Mouse (Mus musculus) C2C12 (cell line): ENCODE data around the gene Rftn1.

Experiments used
- CEBPB ChIP-seq: IDR thresholded peaks from one replicate; pipeline ENCODE4 v1.6.1; 2011; ENCODE audit warnings: low read depth, mild to moderate bottlenecking, control low read depth, moderate library complexity
- CTCF ChIP-seq: IDR thresholded peaks from one replicate; pipeline ENCODE4 v1.5.1; 2011; ENCODE audit not compliant: control insufficient read depth, insufficient read depth, insufficient read length
- FOSL1 ChIP-seq: IDR thresholded peaks from one replicate; pipeline ENCODE4 v1.8.0; 2011; ENCODE audit warnings: mild to moderate bottlenecking, low read length; ENCODE audit not compliant: poor library complexity, insufficient read depth, severe bottlenecking
- MAX ChIP-seq: IDR thresholded peaks from one replicate; pipeline ENCODE4 v1.6.1; 2011; ENCODE audit warnings: mild to moderate bottlenecking, control low read depth

DNA sequence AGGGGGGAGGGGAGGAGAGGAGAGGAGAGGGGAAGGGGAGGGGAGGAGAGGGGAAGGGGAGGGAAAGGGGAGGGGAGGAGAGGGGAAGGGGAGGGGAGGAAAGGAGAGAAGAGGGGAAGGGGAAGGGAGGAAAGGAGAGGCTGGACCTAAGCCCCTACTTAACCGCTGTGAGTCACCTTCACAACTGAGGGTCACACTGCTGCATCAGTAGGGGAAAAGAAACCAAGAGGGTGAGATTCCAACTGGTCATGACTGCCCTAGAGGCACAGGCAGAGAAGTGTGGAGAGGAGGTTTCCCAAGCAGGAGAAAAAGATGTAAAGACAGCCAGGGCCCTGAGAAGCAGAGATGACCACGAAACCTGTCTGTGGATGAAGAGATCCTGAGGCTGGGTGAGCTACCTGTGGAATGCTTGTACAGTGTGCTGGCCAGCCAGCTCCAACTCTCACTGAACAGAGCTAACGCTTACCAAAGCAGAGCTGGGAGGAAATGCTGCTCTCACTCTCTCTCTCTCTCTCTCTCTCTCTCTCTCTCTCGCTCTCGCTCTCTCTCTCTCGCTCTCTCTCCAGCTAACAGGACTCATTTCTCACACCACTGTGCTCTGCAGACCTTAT lies 19.4 kb downstream of the Rftn1 start:
- TF ChIP-seq CEBPB, result no peak
- TF ChIP-seq MAX, result no peak
- TF ChIP-seq FOSL1, result no peak
- TF ChIP-seq CTCF, result no peak
